Mouse (Mus musculus) cerebellum, adult 8-10 months (tissue): ENCODE measurements around the gene Nbea.

Experiments used
- DNase-seq: peaks from one replicate; pipeline ENCODE4 v3.0.0; 2022

Gene Nbea

DNA sequence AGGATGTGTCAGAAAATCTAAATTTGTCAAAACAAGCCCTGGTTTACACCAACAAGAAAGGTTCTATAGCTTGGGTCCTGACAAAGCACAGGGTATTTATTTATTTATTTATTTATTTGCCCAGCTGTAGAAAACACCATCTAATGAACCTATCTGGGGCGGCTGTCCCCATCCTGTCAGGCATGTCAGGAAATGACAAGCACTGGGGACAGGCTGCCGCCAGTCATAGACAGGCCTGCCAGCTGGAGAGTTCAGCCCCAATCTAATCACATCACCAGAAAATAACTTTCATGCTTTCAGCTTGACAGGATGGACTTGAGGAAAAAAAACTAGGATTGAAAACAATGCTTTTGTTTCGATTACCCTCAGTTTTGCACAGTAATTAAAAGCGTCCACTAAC lies 440.8 kb downstream of the Nbea start:
- no peak for DNase-seq

- no peak for DNase-seq
Measured at GRCm38 (mm10) chr3:55742218-55742617, 441.3 kb downstream of the Nbea start.

DNA sequence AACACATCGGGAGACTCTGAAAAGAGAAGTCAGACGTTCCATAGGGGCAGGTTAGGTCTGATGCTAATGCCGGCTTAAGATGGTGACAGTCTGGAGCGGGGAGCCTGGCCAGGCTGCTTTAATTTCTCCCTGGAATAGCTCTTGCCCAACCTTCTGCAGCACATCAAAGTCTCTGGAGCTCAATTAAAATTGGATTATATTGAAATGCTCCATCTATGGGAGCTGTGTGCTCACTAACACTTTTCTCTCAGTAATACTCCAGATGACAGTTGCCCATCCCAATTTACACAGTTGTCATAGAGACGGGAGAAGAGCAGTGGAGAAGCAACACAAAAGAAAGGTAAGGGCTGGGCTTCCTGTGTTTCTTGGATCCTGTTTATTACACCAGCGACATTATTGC lies 442.1 kb downstream of the Nbea start:
- no peak for DNase-seq

DNA sequence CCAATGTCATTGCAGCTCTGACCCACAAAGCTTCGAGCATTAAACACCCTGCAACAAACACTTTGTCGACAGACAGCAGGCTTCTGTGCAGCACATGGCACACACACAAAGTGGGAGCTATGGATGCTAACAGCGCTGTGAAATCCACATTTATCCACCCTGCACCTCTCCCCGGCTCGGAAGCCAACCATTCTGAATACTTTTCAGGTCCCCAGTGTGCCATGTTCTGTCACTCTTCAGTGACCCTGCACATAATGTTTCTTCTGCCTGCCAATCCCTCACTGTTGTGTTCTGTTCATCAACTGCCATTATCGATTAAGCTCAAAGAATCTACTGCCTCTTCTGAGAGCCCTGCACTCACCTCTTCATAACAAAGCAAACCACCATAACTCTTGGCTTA lies 449.8 kb downstream of the Nbea start:
- no peak for DNase-seq

DNA sequence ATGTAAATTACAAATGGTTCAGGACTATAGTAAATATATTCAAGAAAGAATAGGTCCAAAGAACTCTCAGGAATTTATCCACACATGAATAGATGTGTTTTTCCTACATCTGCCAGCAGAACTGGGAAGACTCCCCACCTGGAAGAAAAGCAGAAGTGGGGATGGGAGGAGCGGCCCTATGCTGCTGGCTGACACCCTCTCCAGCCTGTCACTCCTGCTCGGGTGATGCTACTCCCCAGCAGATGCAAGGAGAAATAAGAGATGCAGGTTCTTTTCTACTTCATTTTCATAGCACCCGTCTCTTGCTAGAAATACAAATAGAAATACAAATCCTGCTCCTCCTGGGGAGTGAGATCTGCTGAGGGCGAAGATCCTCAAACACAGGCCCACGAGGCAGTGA lies 453.0 kb downstream of the Nbea start:
- no peak for DNase-seq

DNA sequence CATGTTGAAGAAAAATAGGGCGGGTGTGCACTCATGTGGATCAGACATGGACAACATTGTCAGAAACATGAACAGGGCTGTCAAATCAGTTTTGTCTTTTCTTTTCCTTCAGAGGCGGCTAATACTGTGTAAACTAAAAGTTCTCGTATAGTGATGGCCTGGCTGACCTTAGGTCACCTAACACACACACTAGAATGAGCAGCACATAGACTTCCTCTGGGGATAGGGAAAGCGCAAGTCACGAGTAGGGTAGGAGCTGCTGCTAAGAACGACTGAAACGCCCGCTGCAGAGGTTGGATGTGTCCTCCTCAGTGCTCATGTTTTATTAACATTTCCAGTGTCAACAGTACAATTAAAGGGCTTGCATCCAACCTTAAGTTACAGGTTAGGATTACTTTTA lies 453.4 kb downstream of the Nbea start:
- no peak for DNase-seq

DNA sequence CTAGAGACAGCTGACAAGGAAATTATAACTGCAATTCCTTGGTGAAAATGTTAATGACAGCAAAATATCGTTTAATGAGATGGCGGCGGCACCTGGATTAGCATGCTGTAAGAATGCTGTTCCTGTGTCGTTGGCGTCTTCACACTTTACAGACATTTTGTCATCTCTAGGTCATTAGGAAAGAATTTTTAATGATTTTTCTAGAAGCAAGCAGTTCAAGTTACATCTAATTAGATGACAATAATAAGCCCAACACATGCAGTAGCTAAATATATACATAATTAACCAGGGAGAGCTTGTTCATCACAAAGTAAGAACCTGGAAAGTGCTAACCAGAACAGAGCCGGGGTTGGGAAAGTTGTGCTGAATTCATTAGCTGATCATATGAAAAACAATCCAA lies 469.2 kb downstream of the Nbea start:
- DNase-seq, result no peak

DNA sequence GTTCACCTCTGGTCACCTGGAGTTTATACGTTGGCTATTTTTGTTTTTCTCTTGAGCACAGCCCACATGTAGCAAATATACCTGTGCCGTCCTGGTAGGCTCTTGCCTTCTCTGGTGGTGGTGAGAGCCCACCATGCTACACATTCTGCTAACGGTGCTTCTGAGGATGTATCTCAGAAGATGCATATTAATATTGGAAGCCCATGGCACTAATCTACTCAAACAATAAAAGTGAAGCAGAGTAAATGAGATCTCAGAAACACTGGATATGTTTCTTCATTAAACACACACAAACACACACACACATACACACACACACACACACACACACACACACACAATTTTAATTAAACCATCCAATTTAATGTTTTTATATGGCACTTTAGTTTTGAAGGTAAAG lies 469.6 kb downstream of the Nbea start:
- no peak for DNase-seq

DNA sequence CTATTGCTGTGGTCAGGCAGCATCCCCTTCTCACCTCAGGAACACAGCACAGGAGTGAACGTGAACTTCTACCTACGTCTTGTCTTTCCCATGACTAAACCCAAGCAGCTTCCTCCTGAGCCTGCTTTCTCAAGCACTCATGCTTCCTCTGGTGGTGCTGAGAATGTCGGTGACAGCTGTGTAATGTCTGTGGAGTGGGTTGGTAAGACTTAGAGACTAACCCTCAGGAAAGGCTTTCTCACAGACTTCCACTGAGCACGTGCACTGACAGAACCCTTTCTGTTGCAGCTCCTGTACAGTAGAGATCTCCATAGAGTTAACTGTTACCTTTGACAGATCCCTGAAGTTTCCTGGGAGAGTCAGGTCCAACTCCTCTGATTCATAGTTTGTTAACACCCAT lies 473.2 kb downstream of the Nbea start:
- no peak for DNase-seq

DNA sequence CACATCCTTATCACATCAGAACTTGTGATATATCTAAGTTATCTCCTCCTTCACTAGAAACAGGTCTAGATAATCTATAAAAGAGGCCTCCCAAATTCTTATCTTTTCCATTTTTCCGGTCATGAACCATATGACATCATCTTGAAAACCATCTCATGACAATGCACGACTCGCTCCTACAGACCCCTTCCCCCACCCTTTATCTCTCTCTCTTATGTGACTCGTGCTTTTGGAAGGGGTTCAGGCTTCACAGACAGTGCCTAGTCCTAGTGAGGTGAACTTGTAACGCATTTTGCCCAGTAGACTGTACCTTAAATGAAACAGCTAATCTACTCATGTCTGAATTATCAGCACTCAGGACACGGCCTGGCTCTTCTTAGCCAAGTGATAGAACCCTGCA lies 481.9 kb downstream of the Nbea start:
- no peak for DNase-seq

- DNase-seq, result no peak
Measured at GRCm38 (mm10) chr3:55697174-55697573, 486.3 kb downstream of the Nbea start.

GRCm38 (mm10) chr3:55693073-55693472 lies 490.4 kb downstream of the Nbea start:
- DNase-seq, result no peak

- DNase-seq, result no peak
Measured at GRCm38 (mm10) chr3:55688098-55688497, 495.4 kb downstream of the Nbea start.

DNA sequence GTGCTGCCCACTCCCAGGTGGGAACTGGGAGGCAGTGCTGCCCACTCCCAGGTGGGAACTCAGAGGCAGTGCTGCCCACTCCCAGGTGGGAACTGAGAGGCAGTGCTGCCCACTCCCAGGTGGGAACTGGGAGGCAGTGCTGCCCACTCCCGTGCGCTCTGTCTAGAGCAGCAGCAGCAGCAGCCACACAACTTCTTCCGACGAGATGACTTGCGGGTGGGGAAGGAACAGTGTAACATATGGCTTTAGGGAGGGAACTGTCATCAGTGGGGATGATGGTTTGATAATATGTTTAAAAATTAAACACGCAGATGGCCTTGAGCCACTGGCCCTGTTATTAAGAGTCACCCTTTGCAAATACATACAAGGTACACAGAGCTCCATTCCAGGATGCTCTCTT lies 496.5 kb downstream of the Nbea start:
- no peak for DNase-seq

- no peak for DNase-seq
Measured at GRCm38 (mm10) chr3:55685627-55686026, 497.9 kb downstream of the Nbea start.

- DNase-seq, result peak; percentile 12
Measured at GRCm38 (mm10) chr3:55684892-55685291, 498.6 kb downstream of the Nbea start.

- no peak for DNase-seq
Measured at GRCm38 (mm10) chr3:55677691-55678090, 505.8 kb downstream of the Nbea start.

DNA sequence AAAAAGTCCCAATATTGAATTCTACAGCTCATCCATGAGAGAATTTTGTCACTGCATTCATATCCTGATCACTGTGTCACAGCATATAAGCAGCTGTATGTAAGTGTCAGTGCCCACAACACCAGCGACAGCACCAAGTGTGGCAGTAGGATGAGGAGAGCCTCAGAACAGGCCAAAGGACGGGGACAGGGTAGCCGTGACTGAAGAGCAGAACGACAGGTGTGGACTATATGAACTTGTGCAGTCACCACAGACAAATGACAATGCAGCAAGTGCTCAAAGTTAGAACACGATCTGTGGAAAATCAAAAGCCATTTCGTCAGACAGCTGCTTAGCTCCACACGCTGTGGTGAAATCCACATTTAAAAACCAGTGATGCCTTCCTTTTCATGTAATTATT lies 509.3 kb downstream of the Nbea start:
- DNase-seq, result no peak

GRCm38 (mm10) chr3:55667048-55667447 lies 516.5 kb downstream of the Nbea start:
- DNase-seq, result no peak

DNA sequence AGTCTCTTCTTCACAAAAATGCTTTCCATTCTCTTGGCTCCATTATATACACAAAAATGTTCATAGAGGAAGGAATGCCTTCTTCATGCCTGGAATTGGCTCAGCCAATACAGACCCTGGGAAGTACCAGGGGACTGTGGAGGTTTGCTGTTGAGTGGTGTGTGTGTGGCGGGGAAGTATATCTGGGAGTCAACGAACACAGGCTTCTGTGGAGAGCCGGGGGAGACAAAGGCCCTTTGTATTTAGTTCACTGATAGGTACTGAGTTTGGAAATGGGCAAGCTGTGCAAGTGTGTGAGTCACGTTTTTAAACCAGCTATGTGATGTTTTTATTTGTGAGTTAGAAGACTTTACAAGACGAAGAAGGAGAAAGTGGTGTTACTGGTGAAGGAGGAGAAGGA lies 517.6 kb downstream of the Nbea start:
- no peak for DNase-seq

GRCm38 (mm10) chr3:55664713-55665112 lies 518.8 kb downstream of the Nbea start:
- DNase-seq, result no peak

DNA sequence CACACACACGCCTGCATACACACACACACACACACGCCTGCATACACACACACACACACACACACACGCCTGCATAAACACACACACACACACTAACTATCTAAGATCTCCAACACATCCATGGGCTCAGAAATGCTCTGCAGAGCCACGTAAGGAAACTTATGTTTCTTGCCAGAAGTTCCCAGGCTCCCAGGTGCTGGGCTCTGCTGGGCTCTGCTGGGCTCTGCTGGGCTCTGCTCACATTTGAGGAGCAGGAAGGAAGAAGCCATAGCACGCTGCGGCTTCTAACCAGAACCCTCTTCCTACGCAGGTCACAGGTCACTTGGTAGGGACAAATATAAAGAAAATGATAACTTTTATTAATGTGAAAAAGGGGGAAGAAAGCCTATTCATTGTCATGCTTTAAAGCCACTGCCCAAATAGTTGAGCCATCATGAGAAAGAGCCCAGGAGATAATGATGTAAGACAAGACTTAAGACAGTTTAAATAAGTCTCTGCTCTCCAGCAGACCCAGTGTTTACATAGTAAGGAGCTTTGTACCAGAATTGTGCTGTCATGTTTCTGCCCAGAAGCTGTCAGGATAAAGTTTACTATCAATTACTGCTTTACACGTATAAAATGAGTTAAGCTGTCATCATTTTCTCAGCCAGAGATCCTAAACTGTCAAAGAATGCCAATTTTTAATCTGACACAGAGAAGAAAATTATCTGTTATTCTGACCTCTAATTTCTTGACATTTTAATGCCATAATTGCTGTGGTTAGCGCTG lies 521.6 kb downstream of the Nbea start:
- DNase-seq, result no peak

GRCm38 (mm10) chr3:55660261-55660838 lies 523.2 kb downstream of the Nbea start:
- DNase-seq, result no peak

DNA sequence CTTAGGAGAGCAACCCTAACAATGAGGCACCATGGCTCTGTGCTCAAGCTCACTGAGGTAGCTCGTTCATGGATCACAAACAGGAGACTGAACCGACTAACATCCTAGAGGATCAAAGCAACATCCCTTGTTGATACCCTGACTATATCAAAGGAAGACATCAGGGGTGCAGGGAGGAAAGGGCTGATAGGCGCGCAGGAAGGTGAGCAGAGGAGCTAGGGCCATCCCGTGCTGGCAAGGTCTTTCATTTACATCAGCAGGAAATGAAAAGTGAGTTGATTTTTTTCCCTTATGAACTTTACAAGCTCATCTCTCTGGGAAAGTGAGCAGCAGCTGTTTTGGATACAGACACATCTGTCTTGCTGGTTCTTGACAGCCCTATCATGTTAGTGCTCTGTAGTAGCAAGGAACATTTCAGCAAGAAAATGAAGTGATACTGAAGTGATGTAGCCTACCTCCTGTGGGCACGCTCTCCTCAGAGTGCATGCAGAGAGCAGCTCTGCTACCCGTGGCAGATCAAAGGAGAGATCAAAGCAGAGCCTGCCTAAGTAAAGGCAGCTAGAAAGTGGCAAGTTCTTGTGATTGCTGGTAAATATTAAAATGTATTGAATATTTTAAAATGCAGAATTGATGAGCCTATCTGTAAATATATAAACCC lies 523.8 kb downstream of the Nbea start:
- DNase-seq, result no peak

GRCm38 (mm10) chr3:55652321-55652720 lies 531.2 kb downstream of the Nbea start:
- no peak for DNase-seq
